Mouse (Mus musculus): ENCODE measurements around the gene Cfap100. TPM values are rescaled to one million over a fixed set of nuclear protein-coding genes. Genes with fewer than 3 reads are reported as not detected.

Gene Cfap100
- polyA plus RNA-seq, 1 experiment from 2014 or later, result 0.57 TPM

GRCm38 (mm10) chr6:90393948-90394347 lies 34.6 kb downstream of the Cfap100 start:
- no peak overlapping the region for H3K27ac ChIP-seq (replicated peaks; ENCODE audit: low read depth, low read length)
- H3K4me1 ChIP-seq (ENCODE audit: control insufficient read depth, insufficient read depth, low read length), result no peaks in the 10 kb centered on the region
- H3K36me3 ChIP-seq (ENCODE audit: control insufficient read depth, insufficient read depth, low read length), result no peaks in the 10 kb centered on the region; the same call in 1 of the 2 replicates
- DNase-seq (ENCODE audit: low spot score) (no peak), ATAC-seq (ENCODE audit: insufficient number of reproducible peaks, low FRiP score, low TSS enrichment, low read depth) (no peak)
- H3K9ac ChIP-seq (ENCODE audit: low read length), result no peak overlapping the region
- H3K4me3 ChIP-seq (ENCODE audit: low read depth, low read length), result no peak overlapping the region
- no peaks in the 10 kb centered on the region for H3K27me3 ChIP-seq (ENCODE audit: control insufficient read depth, insufficient read depth, low read length)
- H3K9me3 ChIP-seq (ENCODE audit: control insufficient read depth, low read length), result no peaks in the 10 kb centered on the region
- H3K4me2 ChIP-seq (ENCODE audit: low read depth, severe bottlenecking), result no peak overlapping the region
- WGBS, result 60% methylated on average over 3 of the region's 3 CpGs

GRCm38 (mm10) chr6:90390629-90391028 lies 38.0 kb downstream of the Cfap100 start:
- DNase-seq (ENCODE audit: low spot score) (no peak), ATAC-seq (ENCODE audit: insufficient number of reproducible peaks, low FRiP score, low TSS enrichment, low read depth) (no peak)
- no peaks in the 10 kb centered on the region; the same call in 1 of the 2 replicates for H3K36me3 ChIP-seq (ENCODE audit: control insufficient read depth, insufficient read depth, low read length)
- no peak overlapping the region for H3K9ac ChIP-seq (ENCODE audit: low read length)
- no peaks in the 10 kb centered on the region for H3K27me3 ChIP-seq (ENCODE audit: control insufficient read depth, insufficient read depth, low read length)
- H3K4me3 ChIP-seq (ENCODE audit: low read depth, low read length), result no peak overlapping the region
- H3K4me1 ChIP-seq (ENCODE audit: control insufficient read depth, insufficient read depth, low read length), result no peaks in the 10 kb centered on the region
- no peak overlapping the region for H3K27ac ChIP-seq (replicated peaks; ENCODE audit: low read depth, low read length)
- 88% methylated on average over 4 of the region's 4 CpGs for WGBS
- no peaks in the 10 kb centered on the region for H3K9me3 ChIP-seq (ENCODE audit: control insufficient read depth, low read length)
- H3K4me2 ChIP-seq (ENCODE audit: low read depth, severe bottlenecking), result no peak overlapping the region

GRCm38 (mm10) chr6:90381465-90381864 lies 47.1 kb downstream of the Cfap100 start:
- Histone ChIP-seq H3K4me1 (ENCODE audit: control insufficient read depth, insufficient read depth, low read length) (no peaks in the 10 kb centered on the region), H3K27ac (replicated peaks; ENCODE audit: low read depth, low read length) (no peak overlapping the region), H3K4me2 (ENCODE audit: low read depth, severe bottlenecking) (no peak overlapping the region), H3K4me3 (ENCODE audit: low read depth, low read length) (no peak overlapping the region), H3K9ac (ENCODE audit: low read length) (no peak overlapping the region), H3K27me3 (ENCODE audit: control insufficient read depth, insufficient read depth, low read length) (no peaks in the 10 kb centered on the region), H3K36me3 (ENCODE audit: control insufficient read depth, insufficient read depth, low read length) (peaks cover 20% of the 10 kb centered on the region), H3K9me3 (ENCODE audit: control insufficient read depth, low read length) (no peaks in the 10 kb centered on the region)
- ATAC-seq (ENCODE audit: insufficient number of reproducible peaks, low FRiP score, low TSS enrichment, low read depth) (no peak), DNase-seq (ENCODE audit: low spot score) (no peak)
- 90% methylated on average over 2 of the region's 2 CpGs for WGBS

- no peak overlapping the region for H3K27ac ChIP-seq (replicated peaks; ENCODE audit: low read depth, low read length)
- no peak overlapping the region for H3K9ac ChIP-seq (ENCODE audit: low read length)
- H3K4me2 ChIP-seq (ENCODE audit: low read depth, severe bottlenecking), result no peak overlapping the region
- no peak overlapping the region for H3K4me3 ChIP-seq (ENCODE audit: low read depth, low read length)
- 93% methylated on average over 2 of the region's 2 CpGs for WGBS
- H3K9me3 ChIP-seq (ENCODE audit: control insufficient read depth, low read length), result no peaks in the 10 kb centered on the region
- no peaks in the 10 kb centered on the region for H3K27me3 ChIP-seq (ENCODE audit: control insufficient read depth, insufficient read depth, low read length)
- ATAC-seq (ENCODE audit: insufficient number of reproducible peaks, low FRiP score, low TSS enrichment, low read depth), result no peak
- DNase-seq (ENCODE audit: low spot score), result no peak
- no peaks in the 10 kb centered on the region for H3K4me1 ChIP-seq (ENCODE audit: control insufficient read depth, insufficient read depth, low read length)
- peaks cover 19% of the 10 kb centered on the region for H3K36me3 ChIP-seq (ENCODE audit: control insufficient read depth, insufficient read depth, low read length)
Observed at GRCm38 (mm10) chr6:90377708-90378107, 50.9 kb downstream of the Cfap100 start.

DNA sequence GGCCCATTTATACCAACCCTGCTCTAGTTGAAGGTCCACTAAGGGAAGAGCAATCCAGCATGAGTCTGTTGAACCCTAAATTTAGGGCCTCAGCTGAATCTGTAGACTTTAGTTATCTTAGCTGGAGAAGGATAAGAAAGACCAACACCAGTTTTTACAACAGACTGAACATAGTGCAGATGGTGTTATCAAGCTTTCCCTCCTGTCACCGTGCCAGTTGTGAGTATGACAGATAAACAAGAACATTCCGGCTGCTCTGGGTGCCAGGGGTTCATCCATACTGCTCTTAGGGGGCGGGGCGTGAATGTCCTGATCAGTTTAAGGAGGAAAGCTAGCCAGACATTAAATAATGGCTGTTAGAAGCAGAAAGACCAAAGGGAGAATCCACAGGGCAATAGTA lies 54.0 kb downstream of the Cfap100 start:
- Histone ChIP-seq H3K27me3 (ENCODE audit: control insufficient read depth, insufficient read depth, low read length) (no peaks in the 10 kb centered on the region), H3K4me1 (ENCODE audit: control insufficient read depth, insufficient read depth, low read length) (peaks cover 12% of the 10 kb centered on the region; the same call in 1 of the 2 replicates), H3K36me3 (ENCODE audit: control insufficient read depth, insufficient read depth, low read length) (peaks cover 11% of the 10 kb centered on the region), H3K4me2 (ENCODE audit: low read depth, severe bottlenecking) (no peak overlapping the region), H3K9me3 (ENCODE audit: control insufficient read depth, low read length) (no peaks in the 10 kb centered on the region), H3K4me3 (ENCODE audit: low read depth, low read length) (no peak overlapping the region), H3K9ac (ENCODE audit: low read length) (no peak overlapping the region), H3K27ac (replicated peaks; ENCODE audit: low read depth, low read length) (no peak overlapping the region)
- DNase-seq (ENCODE audit: low spot score) (no peak), ATAC-seq (ENCODE audit: insufficient number of reproducible peaks, low FRiP score, low TSS enrichment, low read depth) (no peak)
- WGBS, result 91% methylated on average over 4 of the region's 4 CpGs

GRCm38 (mm10) chr6:90369725-90370553 lies 58.7 kb downstream of the Cfap100 start:
- WGBS, result under 1% methylated on average over 70 of the region's 98 CpGs
- no peak overlapping the region for H3K27ac ChIP-seq (replicated peaks; ENCODE audit: low read depth, low read length)
- peak overlapping the region; percentile 74 for H3K9ac ChIP-seq (ENCODE audit: low read length)
- no peaks in the 10 kb centered on the region for H3K27me3 ChIP-seq (ENCODE audit: control insufficient read depth, insufficient read depth, low read length)
- peaks cover 3% of the 10 kb centered on the region for H3K36me3 ChIP-seq (ENCODE audit: control insufficient read depth, insufficient read depth, low read length)
- peaks cover 12% of the 10 kb centered on the region; the same call in 1 of the 2 replicates for H3K4me1 ChIP-seq (ENCODE audit: control insufficient read depth, insufficient read depth, low read length)
- H3K9me3 ChIP-seq (ENCODE audit: control insufficient read depth, low read length), result no peaks in the 10 kb centered on the region
- H3K4me2 ChIP-seq (ENCODE audit: low read depth, severe bottlenecking), result peak overlapping the region; percentile 100
- peak; percentile 72 for ATAC-seq (ENCODE audit: insufficient number of reproducible peaks, low FRiP score, low TSS enrichment, low read depth)
- DNase-seq (ENCODE audit: low spot score), result peak; percentile 56
- peak overlapping the region; percentile 83 for H3K4me3 ChIP-seq (ENCODE audit: low read depth, low read length)

- Histone ChIP-seq H3K36me3 (ENCODE audit: control insufficient read depth, insufficient read depth, low read length) (peaks cover 2% of the 10 kb centered on the region), H3K9me3 (ENCODE audit: control insufficient read depth, low read length) (no peaks in the 10 kb centered on the region), H3K4me2 (ENCODE audit: low read depth, severe bottlenecking) (peak within 1 kb of the TSS; percentile 100), H3K27me3 (ENCODE audit: control insufficient read depth, insufficient read depth, low read length) (no peaks in the 10 kb centered on the region), H3K4me1 (ENCODE audit: control insufficient read depth, insufficient read depth, low read length) (peaks cover 12% of the 10 kb centered on the region; the same call in 1 of the 2 replicates), H3K9ac (ENCODE audit: low read length) (peak within 1 kb of the TSS; percentile 74), H3K27ac (replicated peaks; ENCODE audit: low read depth, low read length) (no peak within 1 kb of the TSS), H3K4me3 (ENCODE audit: low read depth, low read length) (peak within 1 kb of the TSS; percentile 83)
- ATAC-seq (ENCODE audit: insufficient number of reproducible peaks, low FRiP score, low TSS enrichment, low read depth) (peak; percentile 96), DNase-seq (ENCODE audit: low spot score) (peak; percentile 97)
- WGBS, result 6% methylated on average over 39 of the region's 41 CpGs
Observed at GRCm38 (mm10) chr6:90368976-90369724, 59.4 kb downstream of the Cfap100 start, which contains the start of gene Zxdc. Zxdc (plus strand) TSS chr6:90369492.

GRCm38 (mm10) chr6:90363301-90363700 lies 65.3 kb downstream of the Cfap100 start:
- Histone ChIP-seq H3K9ac (ENCODE audit: low read length) (no peak overlapping the region), H3K4me3 (ENCODE audit: low read depth, low read length) (no peak overlapping the region), H3K27ac (replicated peaks; ENCODE audit: low read depth, low read length) (no peak overlapping the region), H3K4me2 (ENCODE audit: low read depth, severe bottlenecking) (no peak overlapping the region), H3K27me3 (ENCODE audit: control insufficient read depth, insufficient read depth, low read length) (no peaks in the 10 kb centered on the region), H3K4me1 (ENCODE audit: control insufficient read depth, insufficient read depth, low read length) (peaks cover 7% of the 10 kb centered on the region; the same call in 1 of the 2 replicates), H3K36me3 (ENCODE audit: control insufficient read depth, insufficient read depth, low read length) (no peaks in the 10 kb centered on the region), H3K9me3 (ENCODE audit: control insufficient read depth, low read length) (no peaks in the 10 kb centered on the region)
- DNase-seq (ENCODE audit: low spot score) (no peak), ATAC-seq (ENCODE audit: insufficient number of reproducible peaks, low FRiP score, low TSS enrichment, low read depth) (no peak)
- WGBS, result 82% methylated on average over 5 of the region's 5 CpGs

Data from limb, embryonic 11.5 days (tissue).